Mouse (Mus musculus) right cerebral cortex, postnatal 14 days (tissue): ENCODE data around the gene Gm17409.

Source experiments
- DNase-seq: peaks from one replicate; pipeline ENCODE4 v3.0.0; 2022

Gm17409 gene

DNA sequence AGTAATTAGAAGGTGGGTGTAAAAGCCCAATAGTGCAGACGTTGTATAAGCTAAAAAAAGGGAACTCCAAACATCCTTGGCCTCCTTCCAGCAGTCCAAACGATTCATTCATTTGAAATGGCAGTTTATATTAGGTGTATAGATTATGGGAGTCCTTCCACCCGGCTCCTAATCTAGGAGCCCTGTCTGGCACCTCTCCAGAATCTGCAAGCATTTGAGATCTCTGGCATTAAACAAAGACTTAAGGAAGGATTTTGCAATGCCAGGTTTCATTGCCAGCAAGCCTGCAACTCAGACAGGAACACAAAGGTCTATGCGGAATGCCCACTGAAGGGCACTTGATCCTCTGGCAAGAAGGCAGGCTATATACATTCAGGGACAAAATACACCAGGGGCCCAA lies 15.2 kb downstream of the Gm17409 start:
- no peak for DNase-seq

DNA sequence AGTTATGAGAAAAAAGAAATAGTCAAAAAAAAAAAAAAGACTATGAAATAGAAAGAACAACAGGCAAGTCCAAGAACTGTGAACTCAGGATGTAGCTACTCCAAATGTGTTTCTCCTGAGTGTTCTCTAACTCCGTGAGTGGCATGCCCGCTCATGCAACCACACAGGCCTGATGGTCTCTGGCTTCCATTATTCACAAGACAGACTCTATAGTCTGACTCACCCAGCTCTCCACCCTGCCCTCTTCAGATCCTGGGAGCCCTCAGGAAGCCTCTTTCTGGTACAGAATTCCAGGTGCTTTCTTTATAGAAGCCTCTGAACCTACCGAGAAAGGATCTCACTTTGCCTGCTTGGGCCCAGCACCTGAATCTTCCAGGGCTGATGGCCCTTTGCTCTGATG lies 15.8 kb downstream of the Gm17409 start:
- DNase-seq, result no peak

GRCm38 (mm10) chr2:58486441-58487278 lies 16.7 kb downstream of the Gm17409 start:
- DNase-seq, result no peak

- DNase-seq, result no peak
Observed at GRCm38 (mm10) chr2:58487279-58487560, 17.3 kb downstream of the Gm17409 start.

- no peak for DNase-seq
Observed at GRCm38 (mm10) chr2:58488404-58488803, 18.5 kb downstream of the Gm17409 start.

- DNase-seq, result no peak
Observed at GRCm38 (mm10) chr2:58489275-58489674, 19.4 kb downstream of the Gm17409 start.

GRCm38 (mm10) chr2:58493685-58494635 lies 24.0 kb downstream of the Gm17409 start:
- no peak for DNase-seq

GRCm38 (mm10) chr2:58495271-58495670 lies 25.4 kb downstream of the Gm17409 start:
- DNase-seq, result no peak

- no peak for DNase-seq
Observed at GRCm38 (mm10) chr2:58496647-58497410, 26.9 kb downstream of the Gm17409 start.

- DNase-seq, result no peak
Observed at GRCm38 (mm10) chr2:58505306-58506090, 35.6 kb downstream of the Gm17409 start.

- DNase-seq, result no peak
Observed at GRCm38 (mm10) chr2:58510192-58510591, 40.3 kb downstream of the Gm17409 start.

DNA sequence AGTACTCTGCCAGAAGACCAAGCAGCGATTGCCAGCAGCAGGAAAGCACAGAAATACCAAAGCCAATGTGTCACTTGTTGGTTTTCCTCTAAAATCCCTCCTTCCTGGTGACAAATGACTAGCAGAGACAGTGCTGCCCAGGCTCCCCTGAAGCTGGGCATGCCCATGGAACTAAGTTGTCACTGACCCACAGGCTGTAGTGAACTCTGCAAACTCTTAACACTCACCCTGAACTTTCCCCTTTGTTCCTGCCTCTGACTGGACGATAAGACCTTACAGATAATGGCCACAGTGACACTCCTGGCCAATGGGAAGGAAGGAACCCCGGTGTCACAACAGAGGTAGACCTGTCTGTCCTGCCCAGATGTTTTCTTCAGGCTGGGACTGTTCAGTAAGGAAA lies 43.3 kb downstream of the Gm17409 start:
- DNase-seq, result no peak

DNA sequence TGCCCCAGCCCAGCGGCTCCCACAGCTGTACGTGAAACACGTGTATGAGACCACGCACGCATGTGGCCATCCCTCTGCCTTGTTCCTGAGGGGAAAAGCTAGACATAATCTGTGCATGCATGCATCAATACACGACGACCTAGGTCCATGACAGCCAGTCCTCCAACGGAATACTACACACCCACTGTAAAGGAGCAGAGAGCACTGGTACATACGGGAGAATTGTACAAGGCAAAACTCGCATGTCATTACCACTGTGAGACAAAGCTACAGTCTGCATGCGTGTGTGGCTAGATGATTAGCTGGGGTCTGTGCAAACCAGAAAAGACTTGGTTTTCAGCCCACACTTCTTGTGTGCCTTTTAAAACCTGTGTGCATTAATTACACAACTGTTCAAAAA lies 44.6 kb downstream of the Gm17409 start:
- DNase-seq, result no peak

DNA sequence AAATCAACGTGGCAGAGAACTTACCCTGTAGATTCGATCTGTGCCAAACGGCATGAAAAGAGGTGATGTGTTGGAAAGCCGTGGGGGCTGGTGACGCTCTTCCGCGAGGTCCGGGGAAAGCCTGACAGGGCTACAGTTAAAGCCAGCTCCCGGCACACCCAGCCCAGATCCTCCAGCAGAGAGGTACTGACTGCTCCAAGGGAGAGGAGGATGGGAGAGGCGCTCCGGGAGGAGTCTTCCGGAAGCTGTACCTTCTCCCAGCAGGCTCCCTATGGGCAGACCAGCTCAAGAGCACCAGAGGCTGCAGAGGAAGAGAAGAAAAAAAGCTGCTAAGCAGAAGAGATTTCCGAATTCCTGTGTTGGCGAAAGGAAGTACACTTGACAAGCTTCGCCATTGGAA lies 46.1 kb downstream of the Gm17409 start:
- DNase-seq, result no peak

DNA sequence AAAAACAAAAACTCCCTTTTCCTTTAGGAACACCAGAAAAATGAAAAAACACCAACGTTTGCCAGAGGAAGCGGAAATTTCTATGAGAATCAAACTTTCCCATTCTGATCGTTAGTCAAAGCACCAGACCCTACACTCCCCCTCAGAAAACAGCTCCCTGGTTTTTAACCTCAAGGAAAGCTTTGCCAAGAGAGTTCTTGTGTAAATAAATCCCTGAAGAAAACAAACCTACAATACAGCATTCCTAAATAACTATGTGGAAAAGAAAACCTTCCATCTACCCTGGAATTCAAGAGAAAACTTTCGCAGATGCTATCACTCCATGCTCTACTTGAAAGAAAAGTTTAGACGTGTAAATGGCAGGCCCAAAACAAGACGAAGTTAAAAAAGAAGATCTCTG lies 47.0 kb downstream of the Gm17409 start:
- no peak for DNase-seq

- no peak for DNase-seq
Observed at GRCm38 (mm10) chr2:58518517-58518916, 48.6 kb downstream of the Gm17409 start.
